Mouse (Mus musculus) lung, postnatal 0 days (tissue): Measurements from ENCODE around the gene Myh14. TPM values are rescaled to one million over a fixed set of nuclear protein-coding genes. Genes with fewer than 3 reads are reported as not detected.

Experiments used
- ATAC-seq: fragments of 200-750 bp; cut with Nextera tagmentation; 2 replicates; pipeline ENCODE4 v1.8.0; 2017; ENCODE audit warnings: moderate library complexity
- DNase-seq: peaks from one replicate; pipeline ENCODE4 v3.0.0-alpha.2; 2016; ENCODE audit warnings: low spot score
- H3K27ac ChIP-seq: fragments of 300-500 bp; sonication (generic); 2 replicates; pipeline ENCODE4 v1.5.1; 2014; ENCODE audit warnings: antibody characterized with exemption, mild to moderate bottlenecking, low read length, mixed read lengths
- H3K27me3 ChIP-seq: fragments of 300-500 bp; sonication (generic); replicated peaks from 2 replicates; pipeline ENCODE4 v1.6.1; 2014; ENCODE audit warnings: low read length, mixed read lengths; ENCODE audit not compliant: insufficient read depth
- H3K36me3 ChIP-seq: fragments of 300-500 bp; sonication (generic); 2 replicates; pipeline ENCODE4 v1.6.1; 2014; ENCODE audit warnings: low read length, mixed read lengths; ENCODE audit not compliant: insufficient read depth
- H3K4me1 ChIP-seq: fragments of 300-500 bp; sonication (generic); 2 replicates; pipeline ENCODE4 v1.6.1; 2014; ENCODE audit warnings: antibody characterized with exemption, low read depth, low read length, mixed read lengths; ENCODE audit not compliant: insufficient read depth
- H3K4me2 ChIP-seq: fragments of 300-500 bp; sonication (generic); replicated peaks from 2 replicates; pipeline ENCODE4 v1.6.1; 2014; ENCODE audit warnings: low read depth, mild to moderate bottlenecking, low read length, moderate library complexity, mixed read lengths
- H3K4me3 ChIP-seq: fragments of 300-500 bp; sonication (generic); 2 replicates; pipeline ENCODE4 v1.5.1; 2014; ENCODE audit warnings: low read depth, low read length
- H3K9ac ChIP-seq: fragments of 300-500 bp; sonication (generic); replicated peaks from 2 replicates; pipeline ENCODE4 v1.6.1; 2014; ENCODE audit warnings: low read depth, mild to moderate bottlenecking
- H3K9me3 ChIP-seq: fragments of 300-500 bp; sonication (generic); 2 replicates; pipeline ENCODE4 v1.6.1; 2016; ENCODE audit warnings: low read length, mixed read lengths
- CTCF ChIP-seq: IDR thresholded peaks from 2 replicates; pipeline ENCODE4 v1.5.1; 2016; ENCODE audit warnings: antibody characterized with exemption, mild to moderate bottlenecking
- EP300 ChIP-seq: IDR thresholded peaks from 2 replicates; pipeline ENCODE4 v1.6.1; 2016; ENCODE audit warnings: antibody characterized with exemption, mild to moderate bottlenecking, control low read depth
- WGBS: fragments of 180-500 bp; shearing (Covaris S2); extraction: QIAGEN DNeasy Blood & Tissue Kit; methylation state at CpG from one replicate; pipeline ENCODE4 v1.1.7; 2014; 5-methylcytosine and 5-hydroxymethylcytosine counted together
- polyA plus RNA-seq: library from polyadenylated mRNA; unstranded; fragments of >200 nt; fragmentation: Nextera tagmentation; extraction: Ambion mirVana; gene quantifications from 2 replicates; pipeline ENCODE4 v1.2.1, GENCODE M21; 2015

Myh14 gene
- polyA plus RNA-seq, 1 experiment from 2014 or later, result 215 TPM

DNA sequence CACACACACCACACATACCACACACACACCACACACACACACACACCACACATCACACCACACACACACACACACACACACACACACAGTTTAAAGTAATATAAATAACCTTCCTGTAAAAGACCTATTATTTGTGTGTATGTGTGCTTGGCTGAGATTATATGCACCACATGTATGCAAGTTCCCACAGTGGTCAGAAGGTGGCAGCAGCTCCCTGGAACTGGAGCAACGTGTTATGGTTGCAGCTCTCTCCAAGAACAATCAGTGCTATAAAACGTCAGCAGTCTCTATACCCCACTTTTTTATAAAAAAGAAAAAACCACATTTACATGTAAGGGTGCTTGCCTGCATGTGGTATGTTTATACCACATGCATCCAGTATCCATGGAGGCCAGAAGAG is 4.2 kb downstream of the Myh14 start:
- Histone ChIP-seq H3K4me3 (no peak overlapping the region), H3K4me1 (peaks cover 4% of the 10 kb centered on the region; the same call in 1 of the 2 replicates), H3K27ac (no peak overlapping the region), H3K27me3 (0 out of 2 replicates have a peak, but pooled peaks cover 5% of the 10 kb centered on the region), H3K9me3 (no peaks in the 10 kb centered on the region), H3K36me3 (no peaks in the 10 kb centered on the region), H3K4me2 (peak overlapping the region; percentile 46; the same call in 1 of the 2 replicates), H3K9ac (no peak overlapping the region)
- peak; percentile 70 for TF ChIP-seq CTCF
- TF ChIP-seq EP300, result no peak
- WGBS, result 68% methylated on average over 2 of the region's 2 CpGs
- no peak for ATAC-seq
- DNase-seq, result peak; percentile 69

DNA sequence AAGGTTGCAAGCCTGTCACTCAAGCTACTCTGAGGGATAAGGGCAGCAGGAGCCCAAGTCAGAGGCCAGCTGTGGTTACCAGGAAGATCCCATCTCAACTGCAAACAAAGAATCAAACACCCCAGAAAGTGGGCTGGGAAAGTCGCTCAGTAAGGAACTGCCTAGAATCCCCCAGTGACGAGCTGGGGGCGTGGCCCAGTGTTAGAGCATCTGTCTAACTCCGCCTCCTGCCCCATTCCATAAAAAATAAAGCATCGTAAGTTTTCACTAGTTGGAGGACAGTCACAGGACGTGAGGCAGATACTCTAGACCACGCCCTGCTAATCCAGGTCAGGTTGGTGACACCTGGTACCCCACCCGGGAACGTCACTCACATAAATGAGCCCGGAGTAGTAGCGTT is 5.9 kb downstream of the Myh14 start:
- Histone ChIP-seq H3K4me2 (peak overlapping the region; percentile 32; the same call in 1 of the 2 replicates), H3K4me3 (no peak overlapping the region), H3K36me3 (no peaks in the 10 kb centered on the region), H3K27me3 (no peaks in the 10 kb centered on the region), H3K27ac (peak overlapping the region; percentile 77), H3K9me3 (no peaks in the 10 kb centered on the region), H3K4me1 (no peaks in the 10 kb centered on the region), H3K9ac (no peak overlapping the region)
- ATAC-seq, result no peak
- TF ChIP-seq EP300, result no peak
- TF ChIP-seq CTCF, result no peak
- DNase-seq, result peak; percentile 34
- 33% methylated on average over 11 of the region's 11 CpGs for WGBS

DNA sequence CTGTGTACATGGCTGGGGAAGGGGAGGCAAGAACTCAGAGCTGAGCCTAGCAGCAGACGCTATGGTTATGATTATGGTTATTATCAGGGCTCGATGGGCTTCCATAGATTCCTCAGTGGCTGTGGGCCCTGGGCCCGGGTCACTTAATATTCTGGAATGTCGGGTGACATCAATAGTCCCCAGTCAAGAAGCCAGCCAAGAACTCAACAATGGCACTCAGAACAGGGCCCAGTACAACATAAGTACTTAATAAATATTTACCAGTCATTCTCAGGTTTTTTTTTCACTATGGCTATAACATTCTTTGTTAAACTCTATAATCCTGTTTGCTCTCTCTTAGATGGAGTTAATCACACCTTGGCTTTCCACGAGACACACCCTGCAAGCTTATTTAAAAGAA is 7.1 kb downstream of the Myh14 start:
- Histone ChIP-seq H3K4me3 (no peak overlapping the region), H3K36me3 (no peaks in the 10 kb centered on the region), H3K27ac (peak overlapping the region; percentile 89), H3K27me3 (no peaks in the 10 kb centered on the region), H3K9ac (no peak overlapping the region), H3K4me2 (no peak overlapping the region), H3K4me1 (no peaks in the 10 kb centered on the region), H3K9me3 (no peaks in the 10 kb centered on the region)
- WGBS, result 52% methylated on average over 5 of the region's 5 CpGs
- TF ChIP-seq CTCF, result no peak
- TF ChIP-seq EP300, result peak; percentile 100
- peak; percentile 58 for ATAC-seq
- peak; percentile 89 for DNase-seq

DNA sequence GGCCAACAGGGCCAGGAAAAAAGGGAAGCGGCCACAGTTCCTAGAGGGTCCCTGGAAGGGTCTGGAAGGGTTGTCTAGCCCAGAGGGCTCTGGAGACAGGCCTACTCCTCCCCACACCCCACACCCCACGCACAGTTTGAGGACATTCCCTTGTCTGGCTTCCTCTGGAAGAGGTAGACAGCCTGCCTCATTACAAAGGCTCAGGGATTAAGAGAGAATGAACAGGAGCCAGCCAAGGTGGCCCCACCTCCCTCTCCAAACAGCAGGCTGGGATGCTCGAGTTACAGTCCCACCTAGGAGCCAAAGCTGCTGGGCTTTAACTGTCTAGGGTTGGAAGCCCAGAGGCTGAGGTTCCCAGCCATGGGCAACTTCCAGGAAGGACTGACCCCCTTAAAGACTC is 8.1 kb downstream of the Myh14 start:
- 3% methylated on average over 3 of the region's 3 CpGs for WGBS
- Histone ChIP-seq H3K36me3 (no peaks in the 10 kb centered on the region), H3K9me3 (no peaks in the 10 kb centered on the region), H3K4me3 (no peak overlapping the region), H3K4me1 (no peaks in the 10 kb centered on the region), H3K4me2 (peak overlapping the region; percentile 30), H3K9ac (no peak overlapping the region), H3K27ac (peak overlapping the region; percentile 89), H3K27me3 (no peaks in the 10 kb centered on the region)
- TF ChIP-seq CTCF (no peak), EP300 (no peak)
- DNase-seq (peak; percentile 44), ATAC-seq (peak; percentile 30)

DNA sequence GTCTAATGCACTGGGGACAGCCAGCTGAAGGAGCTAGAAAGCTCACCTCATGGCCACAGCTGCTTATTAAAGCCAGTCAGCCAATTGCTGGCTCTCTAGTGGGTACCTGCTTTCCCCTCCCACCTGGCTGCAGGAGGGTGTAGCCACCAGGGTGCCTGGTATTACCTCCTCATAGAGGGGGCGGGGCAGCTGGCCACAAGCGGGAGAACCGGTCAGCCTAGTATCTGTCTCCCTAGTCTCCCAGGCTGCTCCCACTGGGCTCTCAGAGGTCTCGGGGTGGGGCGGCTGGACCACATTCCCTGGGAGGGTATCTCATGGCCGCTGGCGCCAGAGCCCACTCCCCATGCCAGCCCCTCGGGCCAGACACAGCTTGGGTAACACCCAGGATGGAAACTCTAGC is 8.5 kb downstream of the Myh14 start:
- no peaks in the 10 kb centered on the region for H3K9me3 ChIP-seq
- peak; percentile 88 for TF ChIP-seq EP300
- no peak for TF ChIP-seq CTCF
- H3K9ac ChIP-seq, result no peak overlapping the region
- H3K4me2 ChIP-seq, result peak overlapping the region; percentile 30
- DNase-seq (peak; percentile 90), ATAC-seq (peak; percentile 89)
- no peaks in the 10 kb centered on the region for H3K4me1 ChIP-seq
- H3K27me3 ChIP-seq, result no peaks in the 10 kb centered on the region
- WGBS, result 13% methylated on average over 8 of the region's 8 CpGs
- H3K27ac ChIP-seq, result peak overlapping the region; percentile 89
- H3K36me3 ChIP-seq, result no peaks in the 10 kb centered on the region
- H3K4me3 ChIP-seq, result no peak overlapping the region

GRCm38 (mm10) chr7:44661219-44661618 is 9.4 kb downstream of the Myh14 start:
- H3K9ac ChIP-seq, result no peak overlapping the region
- DNase-seq (no peak), ATAC-seq (no peak)
- no peaks in the 10 kb centered on the region for H3K36me3 ChIP-seq
- TF ChIP-seq EP300 (no peak), CTCF (no peak)
- H3K9me3 ChIP-seq, result no peaks in the 10 kb centered on the region
- WGBS, result 53% methylated on average over 5 of the region's 5 CpGs
- H3K27ac ChIP-seq, result no peak overlapping the region
- H3K4me3 ChIP-seq, result no peak overlapping the region
- H3K4me1 ChIP-seq, result no peaks in the 10 kb centered on the region
- no peaks in the 10 kb centered on the region for H3K27me3 ChIP-seq
- H3K4me2 ChIP-seq, result no peak overlapping the region

DNA sequence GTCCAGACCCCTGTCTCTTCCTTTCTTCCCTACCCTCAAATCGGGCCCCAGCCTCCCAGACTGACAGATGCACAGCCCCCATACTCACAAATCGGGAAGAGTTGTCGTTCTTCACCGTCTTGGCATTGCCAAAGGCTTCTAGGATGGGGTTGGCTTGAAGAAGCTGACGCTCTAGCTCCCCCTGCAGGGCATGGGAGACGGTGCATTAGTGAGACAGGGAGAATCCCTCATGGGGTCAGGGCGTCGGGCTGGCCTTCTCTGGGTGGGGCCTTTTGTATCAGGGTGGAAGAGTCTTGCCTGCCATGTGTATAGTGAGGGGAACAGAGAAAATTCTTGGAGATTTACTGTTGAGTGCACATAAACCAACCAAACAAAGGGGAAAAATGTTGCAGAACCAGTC is 15.1 kb downstream of the Myh14 start:
- no peak overlapping the region for H3K4me2 ChIP-seq
- no peaks in the 10 kb centered on the region for H3K27me3 ChIP-seq
- H3K9ac ChIP-seq, result no peak overlapping the region
- H3K36me3 ChIP-seq, result no peaks in the 10 kb centered on the region
- DNase-seq, result peak; percentile 66
- WGBS, result 23% methylated on average over 8 of the region's 8 CpGs
- H3K27ac ChIP-seq, result no peak overlapping the region
- H3K4me3 ChIP-seq, result no peak overlapping the region
- TF ChIP-seq CTCF (peak; percentile 79), EP300 (no peak)
- no peak for ATAC-seq
- no peaks in the 10 kb centered on the region for H3K9me3 ChIP-seq
- no peaks in the 10 kb centered on the region for H3K4me1 ChIP-seq
